Mouse (Mus musculus): ENCODE results near the gene Rspry1. TPM values are rescaled to one million over a fixed set of nuclear protein-coding genes. Genes with fewer than 3 reads are reported as not detected.
A peak's percentile ranks its signal among the peaks of the same experiment; 100 is the strongest.

Gene Rspry1
- polyA plus RNA-seq, 1 experiment from 2014 or later = 22.6 TPM

DNA sequence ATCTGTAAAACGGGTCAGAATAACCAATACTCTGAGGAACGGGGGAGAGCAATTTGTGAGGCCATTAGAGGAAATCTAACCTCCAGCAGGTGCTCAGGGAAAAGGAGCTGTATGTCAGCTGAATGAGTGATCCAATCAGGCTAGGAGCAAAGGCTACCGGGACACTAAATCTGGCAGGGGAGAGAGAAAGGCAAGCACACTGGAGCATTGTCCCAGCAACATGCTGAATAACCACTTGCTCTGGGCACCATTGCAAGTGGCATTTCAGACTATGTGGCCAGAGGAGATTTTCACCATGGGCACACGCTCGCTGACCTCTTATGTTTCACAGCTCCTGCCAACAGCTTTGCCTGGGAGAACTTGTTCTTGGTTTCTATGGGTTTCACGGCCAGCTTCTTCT, 19.2 kb upstream of the Rspry1 start:
- Histone ChIP-seq H3K9me3 (ENCODE audit: control insufficient read depth, low read length) (no peaks in the 10 kb centered on the region), H3K4me3 (ENCODE audit: control insufficient read depth in 1 of 2, insufficient read depth in 1 of 2, low read depth in 1 of 2, low read length in 2 of 2) (no peak overlapping the region), H3K4me1 (ENCODE audit: control insufficient read depth in 2 of 2, insufficient read depth in 2 of 2, low read length in 2 of 2) (no peaks in the 10 kb centered on the region), H3K9ac (ENCODE audit: low read length) (no peak overlapping the region), H3K36me3 (ENCODE audit: control insufficient read depth, insufficient read depth, low read length) (peaks cover 98% of the 10 kb centered on the region), H3K27ac (replicated peaks in 1 of 2; ENCODE audit: control insufficient read depth in 1 of 2, insufficient read depth in 1 of 2, low read depth in 2 of 2, low read length in 2 of 2) (no peak overlapping the region), H3K27me3 (ENCODE audit: control insufficient read depth, insufficient read depth, low read length) (no peaks in the 10 kb centered on the region), H3K4me2 (ENCODE audit: low read length) (no peak overlapping the region)
- ATAC-seq (ENCODE audit: insufficient number of reproducible peaks, insufficient read depth, low FRiP score, low read depth) = no peak
- WGBS = 93% methylated on average over 6 of the region's 6 CpGs

DNA sequence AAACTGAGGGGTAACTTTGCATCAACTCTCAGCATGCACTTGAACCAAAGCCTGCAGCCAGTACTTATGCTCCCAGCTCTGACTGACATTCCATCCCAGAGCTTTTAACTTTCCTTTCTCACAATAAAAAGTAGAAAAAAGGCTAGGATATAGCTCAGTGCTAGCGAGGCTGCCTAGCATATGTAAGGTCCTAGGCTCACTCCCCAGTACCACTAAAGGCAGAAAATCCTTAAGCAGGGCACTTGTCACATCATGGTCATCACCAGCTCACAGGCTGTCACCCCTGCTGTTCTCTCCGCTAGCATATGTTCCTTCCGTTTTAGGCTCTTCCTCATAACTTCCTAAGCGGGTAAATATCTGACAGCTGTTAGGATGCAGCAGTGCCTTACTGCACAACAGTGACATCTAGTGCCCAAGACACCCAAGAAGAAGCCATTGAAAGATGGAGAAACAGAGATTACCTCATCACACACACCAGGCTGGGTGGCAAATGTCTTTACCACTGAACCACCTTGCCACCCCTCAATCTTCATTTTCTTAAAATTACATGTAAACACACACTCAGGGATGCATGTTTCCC, 17.4 kb upstream of the Rspry1 start:
- Histone ChIP-seq H3K36me3 (ENCODE audit: control insufficient read depth, insufficient read depth, low read length) (peaks cover 98% of the 10 kb centered on the region), H3K4me2 (ENCODE audit: low read length) (no peak overlapping the region), H3K27ac (replicated peaks in 1 of 2; ENCODE audit: control insufficient read depth in 1 of 2, insufficient read depth in 1 of 2, low read depth in 2 of 2, low read length in 2 of 2) (no peak overlapping the region), H3K4me3 (ENCODE audit: control insufficient read depth in 1 of 2, insufficient read depth in 1 of 2, low read depth in 1 of 2, low read length in 2 of 2) (no peak overlapping the region), H3K9ac (ENCODE audit: low read length) (no peak overlapping the region), H3K4me1 (ENCODE audit: control insufficient read depth in 2 of 2, insufficient read depth in 2 of 2, low read length in 2 of 2) (no peaks in the 10 kb centered on the region), H3K9me3 (ENCODE audit: control insufficient read depth, low read length) (no peaks in the 10 kb centered on the region), H3K27me3 (ENCODE audit: control insufficient read depth, insufficient read depth, low read length) (no peaks in the 10 kb centered on the region)
- WGBS = 62% methylated on average over 4 of the region's 4 CpGs
- ATAC-seq (ENCODE audit: insufficient number of reproducible peaks, insufficient read depth, low FRiP score, low read depth) = no peak

DNA sequence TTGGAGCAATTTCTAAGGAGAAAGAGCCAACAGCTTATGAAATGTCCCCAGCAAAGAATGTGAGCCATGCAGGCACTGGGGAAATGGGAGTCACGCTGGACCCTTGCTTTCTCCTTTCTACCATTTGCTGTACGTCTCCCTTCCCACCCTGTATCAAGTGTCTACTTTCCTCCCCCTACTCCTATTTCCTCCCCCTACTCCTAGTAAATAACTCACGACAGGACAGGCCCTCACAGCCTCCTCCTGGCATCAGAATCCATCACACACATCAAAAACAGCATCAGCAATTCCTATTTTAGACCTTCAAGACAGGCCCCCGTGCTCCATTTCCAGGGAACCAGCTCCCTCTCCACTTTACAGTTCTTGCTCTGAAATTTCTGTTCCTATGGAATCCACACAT, 10.0 kb upstream of the Rspry1 start:
- no peak for ATAC-seq (ENCODE audit: insufficient number of reproducible peaks, insufficient read depth, low FRiP score, low read depth)

DNA sequence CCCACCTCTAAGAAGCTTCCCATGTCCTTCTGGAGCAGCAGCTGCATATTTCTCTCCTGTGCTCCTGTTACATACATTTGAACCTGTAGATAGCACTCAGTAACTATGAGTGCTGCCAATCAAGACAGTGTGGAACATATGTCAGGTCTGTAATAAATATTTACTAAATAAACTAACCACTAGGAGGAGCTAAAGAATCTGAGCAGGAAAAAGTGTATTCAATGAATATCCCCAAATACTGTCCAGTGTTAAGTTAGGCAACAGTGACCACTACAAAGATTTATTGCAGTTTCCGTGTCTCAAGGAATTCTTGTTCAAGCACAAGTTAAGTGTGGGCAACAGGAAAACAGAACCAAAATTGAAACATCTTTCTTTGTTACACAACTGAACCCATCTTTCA, 7.5 kb upstream of the Rspry1 start:
- H3K36me3 ChIP-seq (ENCODE audit: control insufficient read depth, insufficient read depth, low read length) = peaks cover 12% of the 10 kb centered on the region
- ATAC-seq (ENCODE audit: insufficient number of reproducible peaks, insufficient read depth, low FRiP score, low read depth) = no peak
- H3K27me3 ChIP-seq (ENCODE audit: control insufficient read depth, insufficient read depth, low read length) = no peaks in the 10 kb centered on the region
- H3K9me3 ChIP-seq (ENCODE audit: control insufficient read depth, low read length) = no peaks in the 10 kb centered on the region
- 75% methylated on average over 1 of the region's 1 CpGs for WGBS
- H3K4me3 ChIP-seq (ENCODE audit: control insufficient read depth in 1 of 2, insufficient read depth in 1 of 2, low read depth in 1 of 2, low read length in 2 of 2) = no peak overlapping the region
- H3K4me2 ChIP-seq (ENCODE audit: low read length) = no peak overlapping the region
- no peak overlapping the region for H3K9ac ChIP-seq (ENCODE audit: low read length)
- H3K27ac ChIP-seq (replicated peaks in 1 of 2; ENCODE audit: control insufficient read depth in 1 of 2, insufficient read depth in 1 of 2, low read depth in 2 of 2, low read length in 2 of 2) = no peak overlapping the region
- H3K4me1 ChIP-seq (ENCODE audit: control insufficient read depth in 2 of 2, insufficient read depth in 2 of 2, low read length in 2 of 2) = no peaks in the 10 kb centered on the region

More for the DNA sequence above, 10.0 kb upstream of the Rspry1 start:
- H3K27me3 ChIP-seq (ENCODE audit: control insufficient read depth, insufficient read depth, low read length) = no peaks in the 10 kb centered on the region
- H3K36me3 ChIP-seq (ENCODE audit: control insufficient read depth, insufficient read depth, low read length) = peaks cover 38% of the 10 kb centered on the region
- no peak overlapping the region for H3K4me2 ChIP-seq (ENCODE audit: low read length)
- 72% methylated on average over 4 of the region's 4 CpGs for WGBS
- no peak overlapping the region for H3K27ac ChIP-seq (replicated peaks in 1 of 2; ENCODE audit: control insufficient read depth in 1 of 2, insufficient read depth in 1 of 2, low read depth in 2 of 2, low read length in 2 of 2)
- no peak overlapping the region for H3K9ac ChIP-seq (ENCODE audit: low read length)
- no peak overlapping the region for H3K4me3 ChIP-seq (ENCODE audit: control insufficient read depth in 1 of 2, insufficient read depth in 1 of 2, low read depth in 1 of 2, low read length in 2 of 2)
- H3K4me1 ChIP-seq (ENCODE audit: control insufficient read depth in 2 of 2, insufficient read depth in 2 of 2, low read length in 2 of 2) = no peaks in the 10 kb centered on the region
- no peaks in the 10 kb centered on the region for H3K9me3 ChIP-seq (ENCODE audit: control insufficient read depth, low read length)

DNA sequence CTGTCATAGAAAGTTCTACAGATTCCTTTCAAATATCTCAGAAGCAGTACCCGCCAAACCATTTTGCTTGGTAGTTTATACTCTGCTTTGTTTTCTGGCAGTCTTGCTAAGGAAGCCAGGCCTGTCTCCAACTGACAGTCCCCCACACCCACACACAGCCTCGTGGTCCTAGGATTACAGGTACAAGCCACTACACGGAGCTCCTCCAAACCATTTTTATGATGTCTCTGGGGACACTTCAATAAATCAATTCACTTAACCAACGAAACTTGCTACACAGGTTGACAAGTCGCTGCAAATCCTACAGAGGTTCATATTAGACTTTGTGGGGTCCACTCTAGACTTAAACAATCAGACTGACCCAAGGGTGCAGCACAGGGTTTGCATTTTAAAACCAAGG, 1.3 kb upstream of the Rspry1 start:
- Histone ChIP-seq H3K27ac (replicated peaks in 1 of 2; ENCODE audit: control insufficient read depth in 1 of 2, insufficient read depth in 1 of 2, low read depth in 2 of 2, low read length in 2 of 2) (no peak overlapping the region), H3K4me3 (ENCODE audit: control insufficient read depth in 1 of 2, insufficient read depth in 1 of 2, low read depth in 1 of 2, low read length in 2 of 2) (peak overlapping the region; percentile 90 to 100), H3K36me3 (ENCODE audit: control insufficient read depth, insufficient read depth, low read length) (peaks cover 7% of the 10 kb centered on the region; the same call in 1 of the 2 replicates), H3K9me3 (ENCODE audit: control insufficient read depth, low read length) (no peaks in the 10 kb centered on the region), H3K4me1 (ENCODE audit: control insufficient read depth in 2 of 2, insufficient read depth in 2 of 2, low read length in 2 of 2) (peaks cover 0 to 17% of the 10 kb centered on the region in 2 experiments; a peak in 3 of 4 replicates), H3K4me2 (ENCODE audit: low read length) (peak overlapping the region; percentile 73), H3K9ac (ENCODE audit: low read length) (peak overlapping the region; percentile 82), H3K27me3 (ENCODE audit: control insufficient read depth, insufficient read depth, low read length) (no peaks in the 10 kb centered on the region)
- WGBS = 28% methylated on average over 5 of the region's 5 CpGs
- ATAC-seq (ENCODE audit: insufficient number of reproducible peaks, insufficient read depth, low FRiP score, low read depth) = no peak

DNA sequence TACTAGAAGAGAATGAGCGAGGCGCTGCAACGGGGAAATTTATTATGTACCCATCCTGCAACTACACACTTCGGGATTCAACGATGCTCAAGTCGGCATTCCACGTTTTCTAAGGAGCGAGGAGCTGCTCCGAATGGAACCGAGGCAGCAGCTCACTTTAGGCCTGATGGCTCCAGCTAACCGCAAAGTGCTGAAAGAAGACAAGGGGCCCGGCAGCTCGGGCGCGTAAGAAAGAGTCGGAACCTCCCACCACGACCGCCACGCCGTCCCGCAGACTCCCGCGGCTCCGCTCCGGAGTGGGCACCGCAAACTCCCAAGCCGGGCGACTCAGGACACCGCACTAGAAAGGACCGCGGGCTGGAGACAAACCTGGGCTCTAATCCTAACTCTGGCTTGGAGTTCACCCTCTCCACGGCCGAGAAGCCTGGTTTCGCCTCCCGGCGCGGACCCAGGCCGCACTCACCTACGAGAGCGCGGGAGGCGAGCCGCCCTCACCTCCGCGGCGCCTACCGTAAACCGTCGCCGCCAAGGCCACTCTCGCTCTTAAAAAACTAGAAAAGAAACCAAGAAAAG, 617 bp upstream of the Rspry1 start:
- WGBS = under 1% methylated on average over 51 of the region's 51 CpGs
- no peak for ATAC-seq (ENCODE audit: insufficient number of reproducible peaks, insufficient read depth, low FRiP score, low read depth)
- H3K4me1 ChIP-seq (ENCODE audit: control insufficient read depth in 2 of 2, insufficient read depth in 2 of 2, low read length in 2 of 2) = peaks cover 0 to 17% of the 10 kb centered on the region in 2 experiments; a peak in 3 of 4 replicates
- H3K27ac ChIP-seq (replicated peaks in 1 of 2; ENCODE audit: control insufficient read depth in 1 of 2, insufficient read depth in 1 of 2, low read depth in 2 of 2, low read length in 2 of 2) = peak overlapping the region; percentile 78 to 82
- H3K27me3 ChIP-seq (ENCODE audit: control insufficient read depth, insufficient read depth, low read length) = no peaks in the 10 kb centered on the region
- peak overlapping the region; percentile 90 to 100 for H3K4me3 ChIP-seq (ENCODE audit: control insufficient read depth in 1 of 2, insufficient read depth in 1 of 2, low read depth in 1 of 2, low read length in 2 of 2)
- H3K4me2 ChIP-seq (ENCODE audit: low read length) = peak overlapping the region; percentile 73
- no peaks in the 10 kb centered on the region for H3K9me3 ChIP-seq (ENCODE audit: control insufficient read depth, low read length)
- H3K9ac ChIP-seq (ENCODE audit: low read length) = peak overlapping the region; percentile 82
- 0 out of 2 replicates have a peak, but pooled peaks cover under 1% of the 10 kb centered on the region for H3K36me3 ChIP-seq (ENCODE audit: control insufficient read depth, insufficient read depth, low read length)

DNA sequence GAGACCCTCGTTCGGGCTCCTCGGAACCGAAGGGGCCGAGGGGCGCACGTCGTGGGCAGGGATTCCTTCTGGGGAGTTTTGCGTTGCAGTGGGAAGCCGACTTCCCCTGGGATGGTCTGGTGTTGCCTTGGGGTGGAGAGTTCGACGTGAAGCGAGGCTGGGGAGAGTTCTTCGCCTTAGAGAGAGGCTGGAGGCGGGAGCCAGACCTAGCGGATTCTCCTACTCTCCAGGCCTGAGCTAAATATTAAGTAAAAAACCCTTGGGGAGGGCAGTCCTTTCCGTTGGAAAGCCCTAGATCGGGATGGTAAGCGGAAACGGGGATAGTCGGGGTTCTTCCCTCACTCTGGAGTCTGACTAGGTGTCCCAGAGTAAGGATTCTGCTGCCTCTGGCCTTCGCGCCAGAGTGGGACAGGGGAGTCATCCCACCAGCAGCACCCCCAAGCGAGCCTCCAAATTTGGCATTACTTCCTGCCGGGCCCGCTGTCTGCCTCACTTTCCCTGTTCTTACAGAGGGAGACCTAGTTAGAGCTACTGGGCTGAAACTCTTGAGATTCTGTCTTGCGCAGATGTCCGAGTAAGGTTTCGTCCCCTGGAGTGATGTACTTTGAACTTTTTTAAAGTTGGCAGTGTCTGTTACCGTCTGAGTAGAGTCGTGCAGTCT, 864 bp downstream of the Rspry1 start:
- H3K4me2 ChIP-seq (ENCODE audit: low read length) = peak overlapping the region; percentile 94
- ATAC-seq (ENCODE audit: insufficient number of reproducible peaks, insufficient read depth, low FRiP score, low read depth) = no peak
- under 1% methylated on average over 31 of the region's 31 CpGs for WGBS
- H3K9ac ChIP-seq (ENCODE audit: low read length) = peak overlapping the region; percentile 96
- H3K4me3 ChIP-seq (ENCODE audit: control insufficient read depth in 1 of 2, insufficient read depth in 1 of 2, low read depth in 1 of 2, low read length in 2 of 2) = peak overlapping the region; percentile 91 to 100
- no peaks in the 10 kb centered on the region for H3K36me3 ChIP-seq (ENCODE audit: control insufficient read depth, insufficient read depth, low read length)
- no peaks in the 10 kb centered on the region for H3K27me3 ChIP-seq (ENCODE audit: control insufficient read depth, insufficient read depth, low read length)
- H3K9me3 ChIP-seq (ENCODE audit: control insufficient read depth, low read length) = no peaks in the 10 kb centered on the region
- peaks cover 0 to 17% of the 10 kb centered on the region in 2 experiments; a peak in 3 of 4 replicates for H3K4me1 ChIP-seq (ENCODE audit: control insufficient read depth in 2 of 2, insufficient read depth in 2 of 2, low read length in 2 of 2)
- H3K27ac ChIP-seq (replicated peaks in 1 of 2; ENCODE audit: control insufficient read depth in 1 of 2, insufficient read depth in 1 of 2, low read depth in 2 of 2, low read length in 2 of 2) = peak overlapping the region; percentile 93
